Mouse (Mus musculus): ENCODE results near the gene Degs1.

The Degs1 gene

GRCm38 (mm10) chr1:182227141-182227963 is 55.3 kb downstream of the Degs1 start:
- no peak for DNase-seq (ENCODE audit: extremely low read depth, low read depth)

- DNase-seq (ENCODE audit: extremely low read depth, low read depth), result no peak
Measured at GRCm38 (mm10) chr1:182226261-182226660, 56.3 kb downstream of the Degs1 start.
